Mouse (Mus musculus): ENCODE measurements around the gene Rsph3b. TPM values are rescaled to one million over a fixed set of nuclear protein-coding genes. Genes with fewer than 3 reads are reported as not detected.
"Not testable (repeated sequence)": the region's sequence is repeated elsewhere in the genome, so short reads cannot be mapped to it uniquely, and the experiment has no call there.

The Rsph3b gene
- 54.9 and 56.1 TPM in 2 replicates for polyA plus RNA-seq (2015; fragmentation: Nextera tagmentation; extraction: Ambion mirVana)

DNA sequence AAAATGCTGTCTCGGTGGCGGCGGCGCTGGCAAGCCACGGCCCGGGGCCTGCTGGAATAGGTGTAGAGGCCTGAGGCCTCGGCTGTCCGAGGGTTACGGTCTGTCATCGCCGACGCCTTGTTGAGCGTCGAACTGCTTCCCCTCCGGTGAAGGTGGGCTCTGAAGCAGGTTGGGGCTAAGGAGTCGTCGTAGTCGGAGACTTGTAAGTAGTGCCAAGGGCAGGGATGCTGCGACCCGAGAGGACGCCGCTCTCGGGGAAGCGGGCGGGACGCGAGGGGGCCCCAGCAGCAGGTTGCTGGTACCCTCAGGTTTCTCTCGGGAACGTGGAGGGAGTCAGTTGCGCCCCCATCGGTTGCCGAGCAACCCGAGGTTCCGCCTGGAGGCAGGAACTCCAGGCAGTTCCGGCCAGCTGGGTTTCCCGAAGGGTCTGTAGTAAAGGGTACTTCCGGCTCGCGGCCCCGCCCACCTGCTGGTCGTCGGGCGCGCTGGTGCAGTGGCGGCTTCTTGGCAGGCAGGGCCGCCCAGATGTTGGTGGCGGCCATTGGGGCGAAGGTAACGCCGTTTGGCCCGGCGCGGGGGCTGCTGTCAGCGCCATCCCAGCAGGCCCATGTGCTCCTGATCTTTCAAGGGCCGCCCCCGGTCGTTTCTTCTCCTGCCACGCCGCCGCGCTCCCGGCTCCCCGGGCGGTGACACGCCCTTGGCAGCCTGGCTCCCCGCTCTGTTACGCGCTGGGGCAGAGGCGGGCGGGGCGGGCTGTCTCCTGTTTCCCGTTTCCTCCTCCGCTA, at the start of gene Rsph3b:
Gene Rsph3b (minus strand): TSS at position 699 of the 785 bp plus-strand sequence.
- H3K4me1 ChIP-seq (replicated peaks; ENCODE audit: control insufficient read depth, insufficient read depth, low read length); H3K9me3 ChIP-seq (ENCODE audit: control insufficient read depth, low read length); H3K36me3 ChIP-seq (ENCODE audit: control insufficient read depth, insufficient read depth); H3K27me3 ChIP-seq (replicated peaks; ENCODE audit: control insufficient read depth, insufficient read depth, low read length): not testable (repeated sequence)
- H3K4me3 ChIP-seq (replicated peaks; ENCODE audit: low read length), result peak within 1 kb of the TSS; percentile 58
- peak within 1 kb of the TSS; percentile 51 for H3K9ac ChIP-seq (replicated peaks; ENCODE audit: low read depth, low read length)
- peak within 1 kb of the TSS; percentile 65 for H3K27ac ChIP-seq (ENCODE audit: low read length)
- under 1% methylated on average over 66 of the region's 73 CpGs for WGBS
- peak; percentile 97 for ATAC-seq
- peak within 1 kb of the TSS; percentile 61 for H3K4me2 ChIP-seq (ENCODE audit: low read length)

GRCm38 (mm10) chr17:6997778-6998490, 49.5 kb upstream of the Rsph3b start:
- not testable (repeated sequence) for H3K36me3 ChIP-seq (ENCODE audit: control insufficient read depth, insufficient read depth); H3K27me3 ChIP-seq (replicated peaks; ENCODE audit: control insufficient read depth, insufficient read depth, low read length); H3K27ac ChIP-seq (ENCODE audit: low read length); H3K9me3 ChIP-seq (ENCODE audit: control insufficient read depth, low read length); H3K4me3 ChIP-seq (replicated peaks; ENCODE audit: low read length); ATAC-seq; H3K4me1 ChIP-seq (replicated peaks; ENCODE audit: control insufficient read depth, insufficient read depth, low read length); H3K9ac ChIP-seq (replicated peaks; ENCODE audit: low read depth, low read length); H3K4me2 ChIP-seq (ENCODE audit: low read length)
- WGBS, result no CpG with 5 or more reads among the region's 7 CpGs

DNA sequence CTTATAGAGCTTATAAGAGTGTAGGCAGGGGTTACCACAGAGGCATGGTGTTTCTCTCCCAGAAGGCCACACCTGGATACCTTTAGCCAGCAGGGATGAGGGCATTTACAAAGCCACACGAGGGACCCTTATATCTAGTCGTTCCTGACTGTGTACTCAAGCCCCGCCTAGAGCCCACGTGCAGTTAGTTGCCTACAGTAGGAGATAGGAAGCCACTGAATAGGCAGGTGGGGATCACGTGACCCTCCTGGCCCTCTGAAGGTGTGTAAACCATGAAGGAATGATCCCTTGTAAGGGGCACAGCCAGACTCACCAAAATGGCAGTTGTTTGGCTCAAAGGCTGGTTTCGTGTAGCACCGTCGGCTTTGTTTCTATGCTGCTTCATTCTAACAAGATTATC, 48.3 kb upstream of the Rsph3b start:
- not testable (repeated sequence) for H3K27me3 ChIP-seq (replicated peaks; ENCODE audit: control insufficient read depth, insufficient read depth, low read length); ATAC-seq; H3K4me1 ChIP-seq (replicated peaks; ENCODE audit: control insufficient read depth, insufficient read depth, low read length); H3K27ac ChIP-seq (ENCODE audit: low read length); H3K36me3 ChIP-seq (ENCODE audit: control insufficient read depth, insufficient read depth); H3K9me3 ChIP-seq (ENCODE audit: control insufficient read depth, low read length); H3K4me3 ChIP-seq (replicated peaks; ENCODE audit: low read length); H3K4me2 ChIP-seq (ENCODE audit: low read length); H3K9ac ChIP-seq (replicated peaks; ENCODE audit: low read depth, low read length)
- WGBS, result 90% methylated on average over 8 of the region's 8 CpGs

GRCm38 (mm10) chr17:6995504-6995903, 47.0 kb upstream of the Rsph3b start:
- H3K4me1 ChIP-seq (replicated peaks; ENCODE audit: control insufficient read depth, insufficient read depth, low read length); H3K4me2 ChIP-seq (ENCODE audit: low read length); ATAC-seq; H3K9me3 ChIP-seq (ENCODE audit: control insufficient read depth, low read length); H3K4me3 ChIP-seq (replicated peaks; ENCODE audit: low read length); H3K27ac ChIP-seq (ENCODE audit: low read length); H3K36me3 ChIP-seq (ENCODE audit: control insufficient read depth, insufficient read depth); H3K9ac ChIP-seq (replicated peaks; ENCODE audit: low read depth, low read length); H3K27me3 ChIP-seq (replicated peaks; ENCODE audit: control insufficient read depth, insufficient read depth, low read length): not testable (repeated sequence)
- no CpG with 5 or more reads among the region's 6 CpGs for WGBS

DNA sequence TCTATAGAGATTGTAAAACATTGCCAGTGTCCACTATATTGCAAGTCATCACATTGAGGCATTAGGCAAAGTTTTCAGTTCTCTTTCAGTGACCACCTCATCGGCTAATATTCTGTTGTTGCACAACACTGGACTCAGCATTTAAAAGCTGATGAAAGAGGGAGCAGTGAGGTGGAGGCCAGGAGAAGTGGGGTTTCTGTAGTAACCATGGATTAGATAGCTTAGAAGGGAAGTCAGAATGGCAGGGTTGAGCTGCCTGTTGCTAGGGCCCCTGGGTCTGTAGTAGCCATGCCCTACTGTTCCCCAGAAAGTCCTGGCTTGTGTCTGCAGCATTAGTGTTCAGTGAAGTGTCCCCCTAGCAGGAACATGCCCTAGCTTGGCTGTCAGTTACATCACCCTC, 37.6 kb upstream of the Rsph3b start:
- H3K4me1 ChIP-seq (replicated peaks; ENCODE audit: control insufficient read depth, insufficient read depth, low read length); H3K27ac ChIP-seq (ENCODE audit: low read length); H3K36me3 ChIP-seq (ENCODE audit: control insufficient read depth, insufficient read depth); H3K27me3 ChIP-seq (replicated peaks; ENCODE audit: control insufficient read depth, insufficient read depth, low read length); H3K9ac ChIP-seq (replicated peaks; ENCODE audit: low read depth, low read length); ATAC-seq; H3K4me2 ChIP-seq (ENCODE audit: low read length); H3K4me3 ChIP-seq (replicated peaks; ENCODE audit: low read length); H3K9me3 ChIP-seq (ENCODE audit: control insufficient read depth, low read length): not testable (repeated sequence)
- 89% methylated on average over 1 of the region's 1 CpGs for WGBS

DNA sequence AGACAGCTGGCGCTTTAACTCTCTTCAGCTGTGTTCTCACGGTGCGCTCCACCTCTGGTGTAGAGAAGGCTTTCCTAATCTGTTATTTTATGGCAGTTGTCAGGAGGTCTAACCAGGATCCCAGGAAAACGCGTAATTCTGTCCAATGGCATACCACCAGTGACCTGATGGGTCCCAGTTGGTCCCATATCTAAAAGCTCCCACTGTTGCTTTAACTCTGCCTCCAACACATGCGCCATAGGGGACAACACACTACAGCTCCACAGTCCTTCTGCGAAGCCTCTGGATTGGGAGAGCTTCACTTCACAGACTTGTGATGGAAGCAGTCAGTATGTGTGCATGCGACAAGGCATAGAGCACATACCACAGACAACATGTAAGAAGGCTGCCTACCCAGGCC, 31.7 kb upstream of the Rsph3b start:
- H3K9me3 ChIP-seq (ENCODE audit: control insufficient read depth, low read length); H3K36me3 ChIP-seq (ENCODE audit: control insufficient read depth, insufficient read depth); H3K4me3 ChIP-seq (replicated peaks; ENCODE audit: low read length); H3K9ac ChIP-seq (replicated peaks; ENCODE audit: low read depth, low read length); H3K4me1 ChIP-seq (replicated peaks; ENCODE audit: control insufficient read depth, insufficient read depth, low read length); H3K27me3 ChIP-seq (replicated peaks; ENCODE audit: control insufficient read depth, insufficient read depth, low read length); H3K27ac ChIP-seq (ENCODE audit: low read length); H3K4me2 ChIP-seq (ENCODE audit: low read length); ATAC-seq: not testable (repeated sequence)
- 97% methylated on average over 5 of the region's 8 CpGs for WGBS

- 14% methylated on average over 4 of the region's 5 CpGs for WGBS
- not testable (repeated sequence) for ATAC-seq
Observed at GRCm38 (mm10) chr17:6979380-6979779, 30.9 kb upstream of the Rsph3b start.

DNA sequence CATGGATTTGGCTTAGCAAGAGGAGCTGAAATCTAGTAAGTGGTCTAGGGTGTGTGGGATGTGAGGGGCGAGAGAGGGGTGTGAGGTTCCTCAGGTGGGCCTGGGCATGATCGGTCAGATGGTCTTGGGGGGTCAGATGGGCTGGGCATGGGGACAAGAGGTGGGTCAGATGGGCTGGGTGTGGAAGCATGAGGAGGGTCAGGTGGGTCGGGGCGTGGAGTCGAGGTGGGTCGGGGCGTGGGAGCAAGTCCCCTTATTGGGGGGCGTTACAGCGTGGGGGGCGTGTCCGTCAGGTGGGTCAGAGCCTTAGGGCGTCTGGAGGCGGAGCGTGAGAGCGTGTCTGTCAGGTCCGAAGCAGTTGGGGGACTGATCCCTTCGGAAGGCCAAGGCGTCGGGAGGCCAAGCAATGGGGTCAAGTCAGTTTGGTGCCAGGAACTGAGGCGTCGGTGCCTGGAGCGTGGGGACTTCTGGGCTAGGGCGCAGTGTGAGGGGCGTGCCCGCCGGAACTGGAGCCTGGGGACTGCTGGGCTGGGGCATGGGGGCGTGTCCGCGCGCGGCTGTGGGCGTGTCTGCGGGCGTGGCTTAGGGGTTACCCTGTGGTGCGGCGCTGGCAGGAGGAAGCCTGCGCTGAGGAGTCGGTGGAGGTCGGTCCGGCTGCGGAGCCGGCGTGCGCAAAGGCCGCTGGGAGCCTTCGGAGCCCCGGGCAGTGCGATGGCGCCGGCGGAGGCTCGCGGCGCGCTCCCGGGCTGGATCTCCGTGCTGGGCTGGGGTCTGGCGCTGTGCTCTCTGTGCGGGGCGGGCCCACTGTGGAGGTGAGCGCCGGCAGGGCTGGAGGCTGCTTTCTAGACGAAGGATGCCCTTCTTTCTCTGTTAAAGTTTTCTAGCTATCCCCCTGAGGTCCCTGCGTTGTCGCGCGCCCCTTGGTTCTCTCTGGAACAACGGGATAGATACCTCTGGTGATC, 30.1 kb upstream of the Rsph3b start, which contains the start of gene Gm49721:
Gene Gm49721 (plus strand): TSS at position 618 of the 962 bp plus-strand sequence.
- H3K4me3 ChIP-seq (replicated peaks; ENCODE audit: low read length), result peak within 1 kb of the TSS; percentile 52
- H3K4me2 ChIP-seq (ENCODE audit: low read length), result peak within 1 kb of the TSS; percentile 56
- H3K27ac ChIP-seq (ENCODE audit: low read length); H3K36me3 ChIP-seq (ENCODE audit: control insufficient read depth, insufficient read depth); H3K27me3 ChIP-seq (replicated peaks; ENCODE audit: control insufficient read depth, insufficient read depth, low read length); H3K9me3 ChIP-seq (ENCODE audit: control insufficient read depth, low read length); H3K4me1 ChIP-seq (replicated peaks; ENCODE audit: control insufficient read depth, insufficient read depth, low read length): not testable (repeated sequence)
- H3K9ac ChIP-seq (replicated peaks; ENCODE audit: low read depth, low read length), result peak within 1 kb of the TSS; percentile 63
- WGBS, result 0% methylated on average over 32 of the region's 68 CpGs
- peak; percentile 98 for ATAC-seq

More at GRCm38 (mm10) chr17:6979380-6979779, 30.9 kb upstream of the Rsph3b start:
- H3K9me3 ChIP-seq (ENCODE audit: control insufficient read depth, low read length); H3K27ac ChIP-seq (ENCODE audit: low read length); H3K27me3 ChIP-seq (replicated peaks; ENCODE audit: control insufficient read depth, insufficient read depth, low read length); H3K36me3 ChIP-seq (ENCODE audit: control insufficient read depth, insufficient read depth); H3K4me1 ChIP-seq (replicated peaks; ENCODE audit: control insufficient read depth, insufficient read depth, low read length); H3K9ac ChIP-seq (replicated peaks; ENCODE audit: low read depth, low read length): not testable (repeated sequence)
- peak overlapping the region; percentile 52 for H3K4me3 ChIP-seq (replicated peaks; ENCODE audit: low read length)
- H3K4me2 ChIP-seq (ENCODE audit: low read length), result peak overlapping the region; percentile 56

DNA sequence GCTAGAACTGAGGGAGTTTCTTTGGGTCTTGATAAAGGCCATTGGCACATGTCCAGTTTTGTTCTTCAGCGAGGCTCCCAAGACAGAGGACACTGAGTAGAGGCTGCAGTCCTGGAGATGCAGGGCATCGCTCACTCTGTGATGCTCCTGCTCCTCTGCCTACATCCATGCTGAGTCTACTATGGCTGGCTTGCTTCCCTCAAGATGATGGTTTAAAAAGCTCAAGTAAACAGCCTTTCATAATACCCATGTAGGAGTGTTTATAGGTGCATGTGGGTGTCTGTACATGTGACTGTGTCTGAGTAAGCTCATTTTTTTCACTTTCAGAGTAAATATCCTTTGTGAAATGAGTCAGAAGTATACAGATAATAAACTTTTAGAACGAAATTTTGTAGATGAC, 26.5 kb upstream of the Rsph3b start:
- WGBS, result 50% methylated on average over 3 of the region's 3 CpGs
- not testable (repeated sequence) for H3K27me3 ChIP-seq (replicated peaks; ENCODE audit: control insufficient read depth, insufficient read depth, low read length); H3K9ac ChIP-seq (replicated peaks; ENCODE audit: low read depth, low read length); H3K4me1 ChIP-seq (replicated peaks; ENCODE audit: control insufficient read depth, insufficient read depth, low read length); H3K9me3 ChIP-seq (ENCODE audit: control insufficient read depth, low read length); H3K36me3 ChIP-seq (ENCODE audit: control insufficient read depth, insufficient read depth); H3K4me2 ChIP-seq (ENCODE audit: low read length); H3K4me3 ChIP-seq (replicated peaks; ENCODE audit: low read length); H3K27ac ChIP-seq (ENCODE audit: low read length); ATAC-seq
